Mouse (Mus musculus) spleen, adult 2 months (tissue): Measurements from ENCODE around the gene Idh3b.

Source experiments
- CTCF ChIP-seq: fragments of 200-500 bp; IDR thresholded peaks from 2 replicates; pipeline ENCODE4 v1.5.1; 2011; ENCODE audit warnings: mild to moderate bottlenecking, inconsistent platforms; ENCODE audit not compliant: insufficient read depth, insufficient read length, insufficient replicate concordance; ENCODE audit errors: extremely low read depth
- POLR2A ChIP-seq: fragments of 200-500 bp; IDR thresholded peaks from 2 replicates; pipeline ENCODE4 v1.6.1; 2011; ENCODE audit warnings: low read depth, low read length, inconsistent platforms

GRCm38 (mm10) chr2:130265520-130265919 lies 18.8 kb downstream of the Idh3b start:
- TF ChIP-seq POLR2A: no peak
- no peak for TF ChIP-seq CTCF
